Mouse (Mus musculus) lung, embryonic 15.5 days (tissue): ENCODE results near the gene Aldh3b1. TPM values are rescaled to one million over a fixed set of nuclear protein-coding genes. Genes with fewer than 3 reads are reported as not detected.

Experiments used
- ATAC-seq: fragments of 200-750 bp; cut with Nextera tagmentation; 2 replicates; pipeline ENCODE4 v1.8.0; 2017; ENCODE audit warnings: moderate number of reproducible peaks, borderline replicate concordance; ENCODE audit not compliant: low FRiP score, low TSS enrichment; ENCODE audit errors: extremely low read depth
- H3K27ac ChIP-seq: fragments of 300-500 bp; sonication (generic); 2 replicates; pipeline ENCODE4 v1.5.1; 2015; ENCODE audit warnings: moderate library complexity, mild to moderate bottlenecking, inconsistent platforms
- H3K27me3 ChIP-seq: fragments of 300-500 bp; sonication (generic); 2 replicates; pipeline ENCODE4 v1.6.1; 2015; ENCODE audit warnings: inconsistent platforms
- H3K36me3 ChIP-seq: fragments of 300-500 bp; sonication (generic); 2 replicates; pipeline ENCODE4 v1.6.1; 2015; ENCODE audit warnings: inconsistent platforms
- H3K4me1 ChIP-seq: fragments of 300-500 bp; sonication (generic); 2 replicates; pipeline ENCODE4 v1.6.1; 2015; ENCODE audit warnings: inconsistent platforms
- H3K4me2 ChIP-seq: fragments of 300-500 bp; sonication (generic); 2 replicates; pipeline ENCODE4 v1.6.1; 2015; ENCODE audit warnings: inconsistent platforms, mild to moderate bottlenecking, moderate library complexity
- H3K4me3 ChIP-seq: fragments of 300-500 bp; sonication (generic); 2 replicates; pipeline ENCODE4 v1.5.1; 2015; ENCODE audit warnings: mild to moderate bottlenecking, inconsistent platforms
- H3K9ac ChIP-seq: fragments of 300-500 bp; sonication (generic); 2 replicates; pipeline ENCODE4 v1.6.1; 2015; ENCODE audit warnings: inconsistent platforms
- H3K9me3 ChIP-seq: fragments of 300-500 bp; sonication (generic); 2 replicates; pipeline ENCODE4 v1.6.1; 2016; ENCODE audit warnings: inconsistent platforms
- WGBS: fragments of 180-500 bp; shearing (Covaris S2); methylation state at CpG from one replicate; pipeline ENCODE4 v1.1.7; 2015; 5-methylcytosine and 5-hydroxymethylcytosine counted together
- polyA plus RNA-seq: library from polyadenylated mRNA; unstranded; fragments of >200 nt; fragmentation: Nextera tagmentation; extraction: Ambion mirVana; gene quantifications from 2 replicates; pipeline ENCODE4 v1.2.1, GENCODE M21; 2015

Gene Aldh3b1
- polyA plus RNA-seq, 1 experiment from 2014 or later = 4.6 TPM

- peaks cover 50% of the 10 kb centered on the region for H3K36me3 ChIP-seq
- peak overlapping the region; percentile 95 for H3K27ac ChIP-seq
- peak overlapping the region; percentile 64 for H3K4me3 ChIP-seq
- WGBS = 17% methylated on average over 10 of the region's 10 CpGs
- no peaks in the 10 kb centered on the region for H3K27me3 ChIP-seq
- peak; percentile 19; the same call in 1 of the 2 replicates for ATAC-seq
- peaks cover 42% of the 10 kb centered on the region for H3K4me1 ChIP-seq
- H3K4me2 ChIP-seq = peak overlapping the region; percentile 76
- H3K9me3 ChIP-seq = no peaks in the 10 kb centered on the region
- peak overlapping the region; percentile 54 for H3K9ac ChIP-seq
Measured at GRCm38 (mm10) chr19:3906326-3906725, 23.3 kb downstream of the Aldh3b1 start.

GRCm38 (mm10) chr19:3905261-3905969 lies 24.2 kb downstream of the Aldh3b1 start:
- Histone ChIP-seq H3K27me3 (no peaks in the 10 kb centered on the region), H3K9ac (peak overlapping the region; percentile 54), H3K4me1 (peaks cover 41% of the 10 kb centered on the region), H3K36me3 (peaks cover 49% of the 10 kb centered on the region), H3K27ac (peak overlapping the region; percentile 95), H3K4me3 (peak overlapping the region; percentile 64), H3K4me2 (peak overlapping the region; percentile 76), H3K9me3 (no peaks in the 10 kb centered on the region)
- WGBS = 8% methylated on average over 6 of the region's 6 CpGs
- peak; percentile 44; the same call in 1 of the 2 replicates for ATAC-seq

GRCm38 (mm10) chr19:3904363-3904675 lies 25.3 kb downstream of the Aldh3b1 start:
- H3K9me3 ChIP-seq = no peaks in the 10 kb centered on the region
- no peaks in the 10 kb centered on the region for H3K27me3 ChIP-seq
- peak overlapping the region; percentile 76 for H3K4me2 ChIP-seq
- ATAC-seq = no peak
- 51% methylated on average over 10 of the region's 10 CpGs for WGBS
- H3K9ac ChIP-seq = no peak overlapping the region
- peaks cover 44% of the 10 kb centered on the region for H3K36me3 ChIP-seq
- peak overlapping the region; percentile 95 for H3K27ac ChIP-seq
- H3K4me3 ChIP-seq = no peak overlapping the region
- peaks cover 41% of the 10 kb centered on the region for H3K4me1 ChIP-seq

GRCm38 (mm10) chr19:3903648-3904362 lies 25.8 kb downstream of the Aldh3b1 start:
- no peak overlapping the region for H3K9ac ChIP-seq
- no peaks in the 10 kb centered on the region for H3K9me3 ChIP-seq
- H3K4me1 ChIP-seq = peaks cover 41% of the 10 kb centered on the region
- no peak overlapping the region; the same call in 1 of the 2 replicates for H3K27ac ChIP-seq
- H3K4me2 ChIP-seq = peak overlapping the region; percentile 76; the same call in 1 of the 2 replicates
- 76% methylated on average over 25 of the region's 25 CpGs for WGBS
- no peak for ATAC-seq
- H3K4me3 ChIP-seq = no peak overlapping the region
- no peaks in the 10 kb centered on the region for H3K27me3 ChIP-seq
- H3K36me3 ChIP-seq = peaks cover 44% of the 10 kb centered on the region

GRCm38 (mm10) chr19:3902966-3903365 lies 26.6 kb downstream of the Aldh3b1 start:
- 81% methylated on average over 12 of the region's 12 CpGs for WGBS
- ATAC-seq = no peak
- Histone ChIP-seq H3K4me3 (no peak overlapping the region), H3K27ac (no peak overlapping the region), H3K4me2 (no peak overlapping the region), H3K4me1 (peaks cover 40% of the 10 kb centered on the region), H3K9ac (no peak overlapping the region), H3K9me3 (no peaks in the 10 kb centered on the region), H3K36me3 (peaks cover 44% of the 10 kb centered on the region), H3K27me3 (no peaks in the 10 kb centered on the region)

GRCm38 (mm10) chr19:3899618-3900017 lies 30.0 kb downstream of the Aldh3b1 start:
- Histone ChIP-seq H3K27me3 (no peaks in the 10 kb centered on the region), H3K36me3 (peaks cover 68% of the 10 kb centered on the region), H3K4me1 (peaks cover 14% of the 10 kb centered on the region), H3K9me3 (no peaks in the 10 kb centered on the region), H3K27ac (no peak overlapping the region), H3K4me2 (no peak overlapping the region), H3K4me3 (no peak overlapping the region), H3K9ac (no peak overlapping the region)
- ATAC-seq = no peak
- WGBS = 95% methylated on average over 4 of the region's 4 CpGs

GRCm38 (mm10) chr19:3898952-3899351 lies 30.7 kb downstream of the Aldh3b1 start:
- no peaks in the 10 kb centered on the region for H3K9me3 ChIP-seq
- H3K4me1 ChIP-seq = peaks cover 7% of the 10 kb centered on the region; the same call in 1 of the 2 replicates
- WGBS = 88% methylated on average over 7 of the region's 7 CpGs
- no peak overlapping the region for H3K4me3 ChIP-seq
- H3K27me3 ChIP-seq = no peaks in the 10 kb centered on the region
- H3K9ac ChIP-seq = no peak overlapping the region
- no peak for ATAC-seq
- no peak overlapping the region for H3K27ac ChIP-seq
- H3K36me3 ChIP-seq = peaks cover 70% of the 10 kb centered on the region
- H3K4me2 ChIP-seq = no peak overlapping the region

GRCm38 (mm10) chr19:3897557-3897956 lies 32.1 kb downstream of the Aldh3b1 start:
- ATAC-seq = no peak

GRCm38 (mm10) chr19:3896208-3896607 lies 33.4 kb downstream of the Aldh3b1 start:
- H3K9me3 ChIP-seq = no peaks in the 10 kb centered on the region
- whole genome bisulfite sequencing = 84% methylated on average over 10 of the region's 10 CpGs
- H3K36me3 ChIP-seq = peaks cover 71% of the 10 kb centered on the region
- no peak overlapping the region for H3K4me3 ChIP-seq
- no peak overlapping the region for H3K9ac ChIP-seq
- no peaks in the 10 kb centered on the region for H3K27me3 ChIP-seq
- no peak overlapping the region for H3K4me2 ChIP-seq
- ATAC-seq = no peak
- no peaks in the 10 kb centered on the region for H3K4me1 ChIP-seq
- H3K27ac ChIP-seq = no peak overlapping the region

More at GRCm38 (mm10) chr19:3897557-3897956, 32.1 kb downstream of the Aldh3b1 start:
- no peak overlapping the region for H3K27ac ChIP-seq
- no peak overlapping the region for H3K9ac ChIP-seq
- H3K4me2 ChIP-seq = no peak overlapping the region
- no peak overlapping the region for H3K4me3 ChIP-seq
- no peaks in the 10 kb centered on the region for H3K27me3 ChIP-seq
- peaks cover 71% of the 10 kb centered on the region for H3K36me3 ChIP-seq
- WGBS = 88% methylated on average over 5 of the region's 5 CpGs
- no peaks in the 10 kb centered on the region for H3K4me1 ChIP-seq
- no peaks in the 10 kb centered on the region for H3K9me3 ChIP-seq

GRCm38 (mm10) chr19:3895171-3895631 lies 34.4 kb downstream of the Aldh3b1 start:
- H3K9me3 ChIP-seq = no peaks in the 10 kb centered on the region
- H3K27ac ChIP-seq = no peak overlapping the region
- no peak for ATAC-seq
- H3K4me3 ChIP-seq = no peak overlapping the region
- no peaks in the 10 kb centered on the region for H3K4me1 ChIP-seq
- 28% methylated on average over 3 of the region's 3 CpGs for WGBS
- H3K4me2 ChIP-seq = no peak overlapping the region
- no peak overlapping the region for H3K9ac ChIP-seq
- peaks cover 81% of the 10 kb centered on the region for H3K36me3 ChIP-seq
- no peaks in the 10 kb centered on the region for H3K27me3 ChIP-seq

- no peak overlapping the region for H3K9ac ChIP-seq
- ATAC-seq = no peak
- H3K9me3 ChIP-seq = no peaks in the 10 kb centered on the region
- H3K36me3 ChIP-seq = peaks cover 83% of the 10 kb centered on the region
- 88% methylated on average over 2 of the region's 2 CpGs for WGBS
- no peaks in the 10 kb centered on the region for H3K4me1 ChIP-seq
- no peak overlapping the region for H3K4me2 ChIP-seq
- no peaks in the 10 kb centered on the region for H3K27me3 ChIP-seq
- H3K27ac ChIP-seq = no peak overlapping the region
- no peak overlapping the region for H3K4me3 ChIP-seq
Measured at GRCm38 (mm10) chr19:3894294-3894693, 35.3 kb downstream of the Aldh3b1 start.

- Histone ChIP-seq H3K4me1 (no peaks in the 10 kb centered on the region), H3K36me3 (peaks cover 83% of the 10 kb centered on the region), H3K9me3 (no peaks in the 10 kb centered on the region), H3K9ac (no peak overlapping the region), H3K27me3 (no peaks in the 10 kb centered on the region), H3K27ac (no peak overlapping the region), H3K4me3 (no peak overlapping the region), H3K4me2 (no peak overlapping the region)
- no peak for ATAC-seq
- WGBS = 77% methylated on average over 4 of the region's 4 CpGs
Measured at GRCm38 (mm10) chr19:3893545-3894116, 36.0 kb downstream of the Aldh3b1 start.
